Mouse (Mus musculus) neural tube, embryonic 12.5 days (tissue): Measurements from ENCODE around the gene Apoa2. TPM values are rescaled to one million over a fixed set of nuclear protein-coding genes. Genes with fewer than 3 reads are reported as not detected.

Experiments
- ATAC-seq: fragments of 200-750 bp; cut with Nextera tagmentation; 2 replicates; pipeline ENCODE4 v1.8.0; 2017; ENCODE audit warnings: low read depth, mild to moderate bottlenecking, moderate TSS enrichment, moderate library complexity; ENCODE audit not compliant: low FRiP score
- H3K27ac ChIP-seq: fragments of 300-500 bp; sonication (generic); 2 replicates; pipeline ENCODE4 v1.5.1; 2016
- H3K27me3 ChIP-seq: fragments of 300-500 bp; sonication (generic); replicated peaks from 2 replicates; pipeline ENCODE4 v1.6.1; 2016; ENCODE audit warnings: mild to moderate bottlenecking
- H3K36me3 ChIP-seq: fragments of 300-500 bp; sonication (generic); 2 replicates; pipeline ENCODE4 v1.6.1; 2016; ENCODE audit warnings: mild to moderate bottlenecking
- H3K4me1 ChIP-seq: fragments of 300-500 bp; sonication (generic); 2 replicates; pipeline ENCODE4 v1.6.1; 2016
- H3K4me2 ChIP-seq: fragments of 300-500 bp; sonication (generic); replicated peaks from 2 replicates; pipeline ENCODE4 v1.6.1; 2016; ENCODE audit warnings: mild to moderate bottlenecking
- H3K4me3 ChIP-seq: fragments of 300-500 bp; sonication (generic); 2 replicates; pipeline ENCODE4 v1.5.1; 2016
- H3K9ac ChIP-seq: fragments of 300-500 bp; sonication (generic); 2 replicates; pipeline ENCODE4 v1.6.1; 2016; ENCODE audit warnings: mild to moderate bottlenecking
- H3K9me3 ChIP-seq: fragments of 300-500 bp; sonication (generic); 2 replicates; pipeline ENCODE4 v1.6.1; 2016; ENCODE audit warnings: mild to moderate bottlenecking
- WGBS: fragments of 180-500 bp; shearing (Covaris S2); methylation state at CpG from one replicate; pipeline ENCODE4 v1.1.7; 2016; 5-methylcytosine and 5-hydroxymethylcytosine counted together
- polyA plus RNA-seq: library from polyadenylated mRNA; unstranded; fragments of >200 nt; fragmentation: Nextera tagmentation; extraction: Ambion mirVana; gene quantifications from 2 replicates; pipeline ENCODE4 v1.2.1, GENCODE M21; 2016

Gene Apoa2
- polyA plus RNA-seq, 1 experiment from 2014 or later = 5.4 TPM

GRCm38 (mm10) chr1:171245353-171245752 lies 20.5 kb downstream of the Apoa2 start:
- Histone ChIP-seq H3K27ac (no peak overlapping the region), H3K27me3 (no peaks in the 10 kb centered on the region), H3K36me3 (peaks cover 46% of the 10 kb centered on the region), H3K9me3 (no peaks in the 10 kb centered on the region), H3K9ac (no peak overlapping the region), H3K4me1 (peaks cover 34% of the 10 kb centered on the region), H3K4me2 (peak overlapping the region; percentile 79; the same call in 1 of the 2 replicates), H3K4me3 (no peak overlapping the region)
- WGBS = 91% methylated on average over 8 of the region's 8 CpGs
- ATAC-seq = no peak

DNA sequence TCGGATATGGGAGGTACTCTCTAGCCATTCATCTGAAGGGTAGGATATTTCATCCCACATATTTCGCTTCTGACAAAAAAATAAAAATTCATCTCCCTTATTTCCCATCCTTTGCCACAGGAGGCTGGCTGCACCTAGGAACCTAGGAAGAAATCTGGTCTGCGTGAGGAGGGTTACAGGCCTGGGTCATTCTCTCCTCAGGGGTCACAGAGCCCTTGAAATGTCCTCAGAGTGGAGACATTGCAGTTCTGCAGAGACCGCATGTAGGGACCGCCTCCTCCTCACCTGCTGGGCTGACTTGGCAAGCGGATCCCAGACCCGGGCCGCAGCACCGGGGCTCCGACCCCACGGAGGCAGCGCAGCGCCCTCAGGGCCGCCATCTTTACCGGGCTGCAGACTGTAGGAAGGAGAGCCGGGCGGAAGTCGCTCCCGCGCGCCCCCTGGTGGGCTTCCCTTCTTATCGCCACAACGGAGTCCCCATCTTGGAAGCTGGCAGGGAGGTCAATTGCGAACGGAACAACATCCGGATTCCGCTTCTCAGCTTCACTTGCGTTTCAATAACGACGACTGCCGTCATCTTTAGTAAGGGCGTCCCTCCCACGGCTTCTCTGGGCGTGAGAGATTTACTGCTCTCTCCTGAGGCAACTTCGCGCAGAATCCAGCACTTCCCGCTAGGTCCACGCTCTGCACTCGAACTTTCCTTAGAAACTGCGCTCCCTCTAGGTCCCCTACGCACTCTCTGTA lies 22.0 kb downstream of the Apoa2 start:
- H3K4me3 ChIP-seq = peak overlapping the region; percentile 68
- peaks cover 31% of the 10 kb centered on the region for H3K36me3 ChIP-seq
- WGBS = under 1% methylated on average over 41 of the region's 41 CpGs
- H3K4me2 ChIP-seq = peak overlapping the region; percentile 79
- H3K9me3 ChIP-seq = no peaks in the 10 kb centered on the region
- ATAC-seq = peak; percentile 92
- peaks cover 49% of the 10 kb centered on the region for H3K4me1 ChIP-seq
- H3K27me3 ChIP-seq = no peaks in the 10 kb centered on the region
- peak overlapping the region; percentile 42; the same call in 1 of the 2 replicates for H3K27ac ChIP-seq
- peak overlapping the region; percentile 75 for H3K9ac ChIP-seq

DNA sequence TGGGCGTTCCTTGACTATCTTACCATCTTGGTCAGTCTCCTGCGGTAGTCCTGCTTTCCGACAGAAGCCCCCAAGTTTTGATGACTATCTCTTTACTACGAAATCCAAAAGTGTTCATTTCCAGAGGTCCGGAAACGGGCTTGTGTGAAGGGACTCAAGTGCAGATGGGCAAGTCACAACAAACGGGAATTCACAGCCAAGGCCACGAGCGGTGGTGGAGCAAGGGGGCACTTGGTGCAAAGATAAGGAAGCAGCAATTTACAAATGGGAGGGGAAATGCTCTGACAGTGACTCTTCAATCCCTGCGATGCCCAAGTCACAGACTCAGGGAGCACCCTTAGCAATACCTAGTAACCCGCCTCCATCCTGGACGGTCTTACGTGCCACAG lies 22.6 kb downstream of the Apoa2 start:
- H3K4me3 ChIP-seq = peak overlapping the region; percentile 18
- peaks cover 27% of the 10 kb centered on the region for H3K36me3 ChIP-seq
- H3K27ac ChIP-seq = peak overlapping the region; percentile 42; the same call in 1 of the 2 replicates
- H3K4me2 ChIP-seq = peak overlapping the region; percentile 79
- WGBS = 11% methylated on average over 13 of the region's 13 CpGs
- ATAC-seq = peak; percentile 17; the same call in 1 of the 2 replicates
- H3K4me1 ChIP-seq = peaks cover 54% of the 10 kb centered on the region
- no peaks in the 10 kb centered on the region for H3K9me3 ChIP-seq
- 0 out of 2 replicates have a peak overlapping the region, but pooled peaks have one; percentile 1 for H3K9ac ChIP-seq
- H3K27me3 ChIP-seq = no peaks in the 10 kb centered on the region

DNA sequence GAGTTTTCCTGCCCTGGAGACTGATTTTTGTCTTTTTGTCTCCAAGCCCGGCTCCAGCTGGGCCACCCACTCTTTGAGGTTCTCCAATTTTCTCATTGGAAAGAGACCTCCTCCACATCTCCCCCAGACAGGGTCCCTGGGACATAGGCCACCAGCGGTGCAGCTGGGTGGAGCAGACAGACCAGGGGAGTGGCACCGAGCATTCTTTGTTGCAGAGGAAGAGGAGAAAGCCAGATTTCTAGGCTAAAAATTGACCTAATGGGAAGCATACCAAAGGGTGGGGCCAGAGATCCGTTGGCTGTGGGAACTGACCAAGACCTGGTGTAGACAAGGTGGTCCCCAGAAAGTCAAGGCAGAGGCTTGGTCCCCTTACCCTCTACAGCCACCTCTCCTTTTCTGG lies 23.1 kb downstream of the Apoa2 start:
- H3K4me3 ChIP-seq = no peak overlapping the region; the same call in 1 of the 2 replicates

DNA sequence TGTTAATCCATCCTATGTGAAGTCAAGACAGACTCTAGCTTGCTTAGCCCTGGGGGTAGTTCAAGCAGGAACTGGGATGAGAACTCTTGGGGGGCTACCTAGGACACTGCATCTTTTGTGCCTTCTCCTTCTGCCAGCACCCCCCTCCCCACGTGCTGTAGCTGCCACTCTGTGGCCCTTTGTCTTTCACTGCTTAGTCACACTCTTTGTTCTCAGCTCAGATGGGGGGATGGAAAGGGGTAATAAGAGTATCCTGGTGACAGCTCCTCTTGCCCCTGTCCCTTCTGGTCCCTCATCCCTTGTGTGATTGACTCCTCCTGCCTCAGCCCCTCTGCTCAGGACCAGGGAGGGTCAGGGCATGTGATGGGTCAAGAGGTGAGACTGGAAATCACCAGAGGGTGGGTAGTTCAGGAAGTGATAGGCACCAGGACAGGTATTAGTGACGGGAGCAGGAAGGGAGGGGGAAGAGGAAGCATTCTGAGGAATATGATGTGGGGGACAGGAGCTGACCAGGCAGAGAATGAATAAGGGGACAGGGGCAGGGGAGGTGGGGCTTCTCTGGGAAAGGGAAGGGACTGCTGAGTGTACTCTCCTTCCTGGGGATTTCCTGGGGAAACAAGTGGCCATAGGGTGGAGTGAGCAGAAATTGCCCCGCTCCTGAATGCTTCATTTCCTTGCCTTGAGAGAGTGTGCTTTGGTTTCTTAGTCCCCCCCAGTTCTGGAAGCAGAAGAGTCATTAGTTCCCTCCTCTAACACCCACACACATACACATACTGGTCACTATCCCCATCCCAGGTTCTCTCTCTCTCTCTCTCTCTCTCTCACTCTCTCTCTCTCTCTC lies 23.8 kb downstream of the Apoa2 start:
- no peak for ATAC-seq
- H3K4me1 ChIP-seq = peaks cover 54% of the 10 kb centered on the region

More for the DNA sequence above, 23.1 kb downstream of the Apoa2 start:
- H3K4me1 ChIP-seq = peaks cover 54% of the 10 kb centered on the region
- H3K36me3 ChIP-seq = peaks cover 22% of the 10 kb centered on the region
- 24% methylated on average over 4 of the region's 4 CpGs for WGBS
- no peaks in the 10 kb centered on the region for H3K27me3 ChIP-seq
- peak overlapping the region; percentile 42; the same call in 1 of the 2 replicates for H3K27ac ChIP-seq
- peak overlapping the region; percentile 79 for H3K4me2 ChIP-seq
- 0 out of 2 replicates have a peak overlapping the region, but pooled peaks have one; percentile 1 for H3K9ac ChIP-seq
- ATAC-seq = no peak
- no peaks in the 10 kb centered on the region for H3K9me3 ChIP-seq

DNA sequence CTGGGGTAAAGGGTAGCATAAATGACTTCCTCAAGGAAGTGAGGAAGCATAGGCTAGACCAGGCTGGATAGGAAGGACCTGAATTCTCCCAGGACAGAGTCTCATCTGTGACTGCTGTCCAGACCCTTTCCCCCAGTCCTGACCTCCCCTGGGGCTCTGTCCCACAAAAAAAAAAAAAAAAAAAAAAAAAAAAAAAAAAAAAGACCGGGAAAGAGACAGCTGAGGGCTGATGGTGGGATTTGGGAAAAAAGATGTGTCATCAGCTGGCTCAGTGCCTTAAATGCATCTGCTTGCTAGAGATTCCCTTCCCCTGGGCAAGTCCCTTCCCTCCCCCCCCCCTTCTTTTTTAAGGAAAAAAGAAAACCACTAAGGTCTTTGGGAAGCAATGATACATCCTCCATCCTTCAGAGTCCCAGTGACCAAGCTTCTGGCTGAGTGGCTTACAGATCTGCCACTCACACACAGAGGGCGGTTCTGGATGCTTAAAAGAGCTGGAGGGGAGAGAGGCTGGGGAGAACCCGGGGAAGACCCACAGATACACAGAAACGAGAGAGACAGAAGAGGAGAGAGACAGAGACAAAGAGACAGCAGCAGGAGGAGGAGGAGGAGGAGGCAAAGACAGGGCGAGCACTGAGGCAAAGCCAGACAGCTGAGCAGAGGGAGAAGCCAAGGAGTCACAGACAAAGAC lies 25.2 kb downstream of the Apoa2 start, which contains the start of gene Adamts4:
Adamts4 (plus strand) TSS at position 509 of the 688 bp plus-strand sequence.
- Histone ChIP-seq H3K4me3 (peak within 1 kb of the TSS; percentile 22), H3K9me3 (no peaks in the 10 kb centered on the region), H3K27me3 (no peaks in the 10 kb centered on the region), H3K27ac (no peak within 1 kb of the TSS), H3K36me3 (peaks cover 7% of the 10 kb centered on the region), H3K4me1 (peaks cover 54% of the 10 kb centered on the region), H3K9ac (peak within 1 kb of the TSS; percentile 9; the same call in 1 of the 2 replicates), H3K4me2 (peak within 1 kb of the TSS; percentile 58)
- ATAC-seq = no peak
- WGBS = 22% methylated on average over 5 of the region's 5 CpGs

More for the DNA sequence above, 23.8 kb downstream of the Apoa2 start:
- no peak overlapping the region for H3K9ac ChIP-seq
- WGBS = 49% methylated on average over 3 of the region's 3 CpGs
- no peaks in the 10 kb centered on the region for H3K27me3 ChIP-seq
- H3K4me2 ChIP-seq = peak overlapping the region; percentile 18
- no peaks in the 10 kb centered on the region for H3K9me3 ChIP-seq
- peaks cover 16% of the 10 kb centered on the region for H3K36me3 ChIP-seq
- H3K27ac ChIP-seq = no peak overlapping the region
- H3K4me3 ChIP-seq = no peak overlapping the region

DNA sequence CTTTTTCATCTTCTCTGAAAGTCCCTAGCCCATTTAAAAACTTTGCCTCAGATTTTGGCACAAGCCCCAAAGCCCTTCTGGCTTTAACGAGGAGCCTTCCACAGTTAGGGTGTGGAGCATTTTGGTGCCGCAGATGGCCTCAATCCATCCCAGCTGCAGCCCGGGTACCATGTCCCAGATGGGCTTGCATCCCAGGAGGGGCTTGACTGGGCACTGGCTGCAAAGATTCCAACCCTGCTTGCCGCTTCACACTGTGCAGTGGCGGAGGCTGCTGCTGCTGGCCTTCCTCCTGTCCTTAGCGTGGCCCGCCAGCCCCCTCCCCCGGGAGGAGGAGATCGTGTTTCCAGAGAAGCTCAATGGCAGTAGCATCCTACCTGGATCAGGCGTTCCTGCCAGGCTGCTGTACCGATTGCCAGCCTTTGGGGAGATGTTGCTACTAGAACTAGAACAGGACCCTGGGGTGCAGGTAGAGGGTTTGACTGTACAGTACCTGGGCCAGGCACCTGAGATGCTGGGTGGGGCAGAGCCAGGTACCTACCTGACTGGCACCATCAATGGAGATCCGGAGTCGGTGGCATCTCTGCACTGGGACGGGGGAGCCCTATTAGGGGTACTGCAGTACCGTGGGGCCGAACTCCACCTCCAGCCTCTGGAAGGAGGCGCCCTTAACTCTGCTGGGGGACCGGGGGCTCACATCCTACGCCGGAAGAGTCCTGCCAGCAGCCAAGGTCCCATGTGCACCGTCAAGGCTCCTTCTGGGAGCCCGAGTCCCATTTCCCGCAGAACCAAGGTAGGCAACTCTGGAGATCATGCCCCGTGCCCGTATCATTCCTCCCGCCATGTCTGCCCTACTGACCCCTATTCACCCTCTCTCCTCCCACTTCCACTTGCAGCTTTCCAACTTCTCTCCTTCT lies 26.1 kb downstream of the Apoa2 start, which contains the start of gene Ndufs2:
Ndufs2 (minus strand) TSS at position 709 of the 914 bp plus-strand sequence.
- ATAC-seq = 0 out of 2 replicates have a peak, but pooled peaks have one; percentile 6
- 10% methylated on average over 26 of the region's 26 CpGs for WGBS
- peaks cover 49% of the 10 kb centered on the region for H3K4me1 ChIP-seq

GRCm38 (mm10) chr1:171251594-171252324 lies 26.9 kb downstream of the Apoa2 start:
- Histone ChIP-seq H3K4me1 (peaks cover 44% of the 10 kb centered on the region), H3K27me3 (no peaks in the 10 kb centered on the region), H3K36me3 (no peaks in the 10 kb centered on the region), H3K27ac (no peak overlapping the region), H3K9ac (peak overlapping the region; percentile 9; the same call in 1 of the 2 replicates), H3K9me3 (no peaks in the 10 kb centered on the region), H3K4me2 (peak overlapping the region; percentile 58), H3K4me3 (peak overlapping the region; percentile 22; the same call in 1 of the 2 replicates)
- no peak for ATAC-seq
- 5% methylated on average over 13 of the region's 13 CpGs for WGBS

More for the DNA sequence above, 26.1 kb downstream of the Apoa2 start, which contains the start of gene Ndufs2:
- no peaks in the 10 kb centered on the region for H3K36me3 ChIP-seq
- no peak within 1 kb of the TSS for H3K27ac ChIP-seq
- H3K9ac ChIP-seq = peak within 1 kb of the TSS; percentile 9
- no peaks in the 10 kb centered on the region for H3K27me3 ChIP-seq
- no peaks in the 10 kb centered on the region for H3K9me3 ChIP-seq
- H3K4me3 ChIP-seq = peak within 1 kb of the TSS; percentile 22
- peak within 1 kb of the TSS; percentile 58 for H3K4me2 ChIP-seq

- Histone ChIP-seq H3K4me3 (no peak overlapping the region), H3K27ac (no peak overlapping the region), H3K36me3 (no peaks in the 10 kb centered on the region), H3K9me3 (no peaks in the 10 kb centered on the region), H3K4me2 (peak overlapping the region; percentile 58), H3K4me1 (peaks cover 43% of the 10 kb centered on the region), H3K27me3 (no peaks in the 10 kb centered on the region), H3K9ac (no peak overlapping the region)
- WGBS = 60% methylated on average over 17 of the region's 17 CpGs
- no peak for ATAC-seq
Measured at GRCm38 (mm10) chr1:171252415-171252814, 27.6 kb downstream of the Apoa2 start.

GRCm38 (mm10) chr1:171256095-171256818 lies 31.4 kb downstream of the Apoa2 start:
- Histone ChIP-seq H3K4me3 (no peak overlapping the region), H3K4me2 (no peak overlapping the region), H3K9ac (no peak overlapping the region), H3K36me3 (peaks cover 4% of the 10 kb centered on the region; the same call in 1 of the 2 replicates), H3K9me3 (no peaks in the 10 kb centered on the region), H3K4me1 (peaks cover 11% of the 10 kb centered on the region), H3K27me3 (no peaks in the 10 kb centered on the region), H3K27ac (no peak overlapping the region)
- 92% methylated on average over 24 of the region's 24 CpGs for WGBS
- ATAC-seq = no peak
